Mouse (Mus musculus) right cerebral cortex, postnatal 36 days (tissue): ENCODE data around the gene Fam160a1.
A peak's percentile ranks its signal among the peaks of the same experiment; 100 is the strongest.

Experiments used
- DNase-seq, 2 experiments: peaks; one replicate each; pipeline ENCODE4 v3.0.0; 2022; ENCODE audit warnings: low spot score in 2 of 2, mixed read lengths in 1 of 2

Fam160a1 gene

DNA sequence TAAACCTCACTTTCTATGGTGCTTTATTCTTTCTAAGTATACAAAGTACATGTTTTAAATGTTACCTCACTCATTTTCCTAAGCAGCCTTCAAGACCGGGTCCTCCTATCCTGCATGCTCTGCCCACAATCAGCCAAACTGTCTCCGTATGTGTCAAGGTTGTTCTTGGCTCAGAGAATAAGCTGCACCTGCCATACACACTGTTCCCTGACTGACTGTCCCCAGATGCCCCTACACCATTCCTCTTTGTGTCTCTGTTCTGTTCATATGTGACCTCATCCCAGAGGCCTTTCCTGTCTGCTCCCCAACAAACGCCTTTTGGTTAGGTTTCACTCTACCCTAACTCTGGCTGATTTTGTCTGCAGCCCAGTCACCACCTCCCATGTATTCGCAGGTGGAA lies 10.2 kb upstream of the Fam160a1 start:
- DNase-seq, result no peak

- DNase-seq, result no peak
Measured at GRCm38 (mm10) chr3:85820839-85821548, 3.9 kb upstream of the Fam160a1 start.

GRCm38 (mm10) chr3:85819319-85819718 lies 2.2 kb upstream of the Fam160a1 start:
- DNase-seq, result no peak

- DNase-seq, result peak; percentile 50 to 58
Measured at GRCm38 (mm10) chr3:85814241-85814640, 2.9 kb downstream of the Fam160a1 start.

GRCm38 (mm10) chr3:85813101-85814014 lies 3.7 kb downstream of the Fam160a1 start:
- no peak for DNase-seq

DNA sequence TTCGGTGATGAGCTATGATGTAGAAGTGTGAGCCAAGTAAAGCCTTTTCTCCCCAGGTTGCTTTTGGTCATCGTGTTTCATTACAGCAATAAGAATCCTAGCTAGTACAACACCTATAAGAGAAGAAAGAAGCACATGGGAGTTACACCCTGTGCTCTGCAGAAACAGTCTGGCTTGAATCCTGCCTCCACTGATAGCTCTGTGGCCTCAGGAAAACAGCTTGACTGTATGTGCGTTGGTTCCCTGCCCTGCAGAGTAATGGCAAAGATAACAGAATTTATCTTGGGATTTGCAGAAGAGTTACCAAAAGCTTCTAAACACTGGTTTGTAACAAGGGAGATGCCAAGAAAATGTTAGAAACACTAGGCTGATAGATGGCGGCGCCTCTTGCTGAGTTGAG lies 5.1 kb downstream of the Fam160a1 start:
- no peak for DNase-seq

DNA sequence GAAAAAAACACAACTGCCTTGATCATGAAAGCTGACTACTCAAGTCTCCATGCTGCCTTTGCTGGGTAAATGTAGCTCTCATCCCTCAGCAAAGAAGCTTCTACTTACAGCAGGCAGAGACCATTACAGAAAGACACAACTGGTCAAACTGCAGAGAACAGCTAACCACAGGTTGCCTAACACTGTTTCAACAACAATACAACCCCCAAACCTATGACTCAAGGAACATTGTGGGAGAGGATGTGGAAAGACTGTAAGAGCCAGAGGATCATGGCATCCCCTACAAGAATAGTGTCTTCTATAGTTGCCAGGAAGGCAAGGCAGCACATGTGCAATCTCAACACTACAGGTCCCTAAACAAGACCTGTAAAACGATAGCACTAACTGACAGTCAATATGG lies 23.9 kb downstream of the Fam160a1 start:
- no peak for DNase-seq

DNA sequence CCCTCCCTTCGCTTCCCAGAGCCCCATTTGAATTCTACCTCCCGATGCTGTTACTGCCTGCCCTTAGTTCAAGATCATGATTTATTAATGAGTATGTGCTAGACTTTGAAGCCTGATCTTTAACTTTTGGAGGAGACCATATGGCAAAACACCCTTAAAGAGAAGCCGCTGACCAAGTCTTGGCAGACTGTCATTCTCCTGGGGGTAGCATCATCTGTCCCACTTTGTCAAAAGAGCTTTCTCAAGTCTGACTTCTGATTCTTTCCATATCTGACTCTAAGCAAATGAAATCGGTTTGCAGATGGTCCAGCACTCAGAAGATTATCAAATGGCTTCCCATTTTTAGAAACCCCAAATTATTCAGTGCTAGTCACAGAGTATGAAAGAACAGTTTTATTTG lies 27.3 kb downstream of the Fam160a1 start:
- DNase-seq, result no peak

GRCm38 (mm10) chr3:85786501-85786900 lies 30.6 kb downstream of the Fam160a1 start:
- DNase-seq, result no peak

- DNase-seq, result no peak
Measured at GRCm38 (mm10) chr3:85780906-85781305, 36.2 kb downstream of the Fam160a1 start.

GRCm38 (mm10) chr3:85780332-85780731 lies 36.8 kb downstream of the Fam160a1 start:
- no peak for DNase-seq

GRCm38 (mm10) chr3:85777841-85778240 lies 39.2 kb downstream of the Fam160a1 start:
- DNase-seq, result no peak

DNA sequence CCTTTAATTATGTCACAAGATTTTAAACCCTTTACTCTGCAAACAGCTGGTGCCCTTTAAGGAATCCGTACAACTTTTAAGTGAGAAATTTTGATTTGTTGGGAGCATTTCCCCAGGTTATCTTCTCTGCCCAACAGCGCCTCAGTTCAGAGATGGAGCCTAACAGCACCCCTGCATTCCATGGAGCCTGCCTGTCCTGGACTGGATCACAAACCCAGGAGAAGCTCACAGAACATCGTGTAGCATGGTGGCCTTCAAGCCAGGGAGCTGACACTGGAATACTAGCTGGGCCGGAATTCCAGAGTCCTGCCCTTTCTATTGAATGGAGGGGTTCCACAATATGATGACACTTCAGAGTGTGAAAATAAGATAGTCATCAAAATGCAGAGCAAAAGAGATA lies 39.7 kb downstream of the Fam160a1 start:
- no peak for DNase-seq

DNA sequence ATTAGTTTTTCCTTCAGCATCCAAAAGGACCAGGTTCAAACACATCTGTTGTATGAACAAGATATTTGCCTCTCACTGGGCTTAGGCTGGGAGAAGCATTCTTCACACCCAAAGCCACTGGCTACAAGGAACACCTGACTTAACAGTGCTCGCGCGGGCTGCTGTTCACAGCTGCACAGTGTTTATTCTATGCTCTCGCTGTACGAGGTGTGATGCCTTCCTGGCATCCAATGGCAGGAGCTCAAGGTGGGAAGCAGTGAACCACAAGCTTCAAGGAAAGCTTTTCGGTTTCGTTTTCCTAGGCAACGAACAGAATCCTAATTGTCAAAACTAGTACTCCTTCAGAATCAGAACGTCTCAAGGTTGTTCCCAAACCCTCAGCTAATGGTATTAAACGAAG lies 40.4 kb downstream of the Fam160a1 start:
- DNase-seq, result no peak

DNA sequence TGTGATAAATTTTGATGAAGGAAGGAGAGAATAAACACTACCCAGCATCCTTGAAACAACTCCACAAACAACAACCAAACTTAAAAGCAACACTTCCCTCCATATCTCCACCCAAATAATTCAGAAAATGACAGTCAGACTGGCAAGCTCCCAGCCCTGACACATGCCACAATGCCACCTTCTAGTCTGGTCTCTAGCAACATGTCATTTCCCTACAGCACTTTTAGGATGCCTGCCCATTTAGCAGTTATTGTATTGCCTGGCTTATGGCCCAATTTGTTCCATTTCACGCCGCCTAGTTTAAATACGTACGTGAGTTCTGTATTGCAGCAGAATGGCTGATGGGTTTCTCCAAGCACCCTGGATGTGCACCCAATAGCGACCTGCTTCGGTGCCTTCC lies 41.0 kb downstream of the Fam160a1 start:
- DNase-seq, result no peak

DNA sequence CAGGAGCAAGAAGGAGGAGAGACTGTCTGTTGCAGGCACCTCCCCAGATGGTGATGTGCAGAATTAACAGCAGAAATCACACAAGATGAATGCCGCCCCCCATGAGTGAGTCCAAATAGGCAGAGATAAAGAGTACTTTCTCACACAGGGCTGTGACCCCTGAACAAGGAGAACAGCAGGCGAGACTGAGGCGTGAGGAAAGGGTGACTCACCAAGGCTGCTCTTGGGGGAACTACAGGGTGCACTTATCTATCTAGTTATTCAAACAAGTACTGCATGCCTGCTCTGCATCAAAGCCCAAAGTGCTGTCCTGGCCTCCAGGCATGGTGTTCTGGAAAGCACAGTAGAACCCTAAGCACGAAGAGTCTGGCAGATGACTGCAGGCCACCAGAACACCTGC lies 43.2 kb downstream of the Fam160a1 start:
- DNase-seq, result no peak

- no peak for DNase-seq
Measured at GRCm38 (mm10) chr3:85773425-85773824, 43.7 kb downstream of the Fam160a1 start.

- DNase-seq, result no peak
Measured at GRCm38 (mm10) chr3:85764937-85765337, 52.2 kb downstream of the Fam160a1 start.

- DNase-seq, result no peak
Measured at GRCm38 (mm10) chr3:85764008-85764834, 52.9 kb downstream of the Fam160a1 start.

- DNase-seq, result no peak
Measured at GRCm38 (mm10) chr3:85757944-85758343, 59.1 kb downstream of the Fam160a1 start.

DNA sequence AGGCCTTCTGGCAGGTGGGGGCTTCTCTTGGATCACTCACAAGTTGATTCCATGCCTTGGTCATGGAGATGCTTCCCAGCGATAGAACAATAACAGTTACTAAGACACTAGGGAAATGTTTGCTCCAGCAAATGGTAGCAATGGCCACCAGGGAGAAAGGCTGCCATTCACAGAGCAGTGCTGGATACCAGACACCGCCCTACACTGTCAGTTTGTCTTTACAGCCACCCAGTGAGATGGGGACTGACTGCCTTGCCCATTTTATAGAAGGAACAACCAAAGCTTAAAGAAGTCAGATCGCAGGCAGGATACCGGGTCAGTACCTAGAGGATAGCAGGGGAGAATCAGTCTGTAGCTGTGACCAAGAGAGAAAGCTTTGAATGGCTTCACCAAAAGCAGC lies 59.7 kb downstream of the Fam160a1 start:
- DNase-seq, result no peak

DNA sequence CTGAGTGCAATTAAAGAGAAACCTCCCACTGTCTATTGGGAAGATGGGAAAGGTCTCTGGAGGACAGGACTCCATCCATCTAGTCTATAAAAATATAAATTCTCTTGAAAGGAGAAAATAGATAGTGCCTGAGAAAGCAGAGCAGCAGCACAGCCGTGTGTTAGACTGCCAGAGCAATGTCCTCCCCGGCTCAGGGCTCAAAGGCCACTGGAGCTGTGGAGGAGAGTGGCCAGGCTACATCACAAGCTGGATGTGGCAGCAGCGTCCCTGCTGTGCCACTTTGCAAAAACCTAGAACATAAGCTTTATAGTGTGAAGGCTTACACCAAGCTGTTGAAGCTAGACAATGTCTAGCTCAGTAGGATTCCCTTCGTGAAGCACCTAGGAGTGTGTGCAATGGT lies 67.7 kb downstream of the Fam160a1 start:
- DNase-seq, result no peak
